Mouse (Mus musculus) sigmoid colon, adult 10 weeks (tissue): ENCODE results near the gene Mcts1. TPM values are rescaled to one million over a fixed set of nuclear protein-coding genes. Genes with fewer than 3 reads are reported as not detected.

ENCODE experiments used
- polyA plus RNA-seq: library from polyadenylated mRNA; stranded (reverse); fragments of 350-450 nt; fragmentation: Illumina TruSeq; extraction: RNeasy Lipid Tissue Mini Kit (QIAGEN cat#74804); gene quantifications from one replicate; pipeline ENCODE4 v1.2.3, GENCODE M21; 2014; ENCODE audit warnings: low read depth, low replicate concordance

Gene Mcts1
- 326 TPM for polyA plus RNA-seq

GRCm38 (mm10) chrX:38600177-38600994 lies at the start of gene Mcts1:
TSS of gene Mcts1 (plus strand) at chrX:38600578.

GRCm38 (mm10) chrX:38576078-38576477 lies 24.3 kb upstream of the Mcts1 start, which contains the start of gene Cul4b:
TSS of gene Cul4b (minus strand) at chrX:38576196.

GRCm38 (mm10) chrX:38634801-38635637 lies 34.6 kb downstream of the Mcts1 start, which contains the start of gene C1galt1c1:
TSS of gene C1galt1c1 (minus strand) at chrX:38635087.

Other genes with a start within 250 kb of the Mcts1 start
- 488 TPM for gene Lamp2, start 144.1 kb upstream of the Mcts1 start, polyA plus RNA-seq
- gene Cul4b, start 24.4 kb upstream of the Mcts1 start, polyA plus RNA-seq: 102 TPM
- gene C1galt1c1, start 34.5 kb downstream of the Mcts1 start, polyA plus RNA-seq: 324 TPM
- not detected for gene 6030498E09Rik, start 172.1 kb downstream of the Mcts1 start, polyA plus RNA-seq